Mouse (Mus musculus) liver, adult 2 months (tissue): ENCODE measurements around the gene A030005K14Rik. TPM values are rescaled to one million over a fixed set of nuclear protein-coding genes. Genes with fewer than 3 reads are reported as not detected.

ENCODE experiments used
- DNase-seq: peaks from one replicate; pipeline ENCODE4 v3.0.0-alpha.2; 2011; ENCODE audit warnings: low read depth, low spot score; ENCODE audit errors: extremely low read depth
- H3K27ac ChIP-seq: fragments of 200-500 bp; replicated peaks from 2 replicates; pipeline ENCODE4 v1.5.1; 2012; ENCODE audit warnings: low read depth, mild to moderate bottlenecking, control low read depth, inconsistent platforms, low read length; ENCODE audit not compliant: insufficient read depth
- H3K27me3 ChIP-seq: fragments of 200-500 bp; 2 replicates; pipeline ENCODE4 v1.6.1; 2012; ENCODE audit warnings: mild to moderate bottlenecking, moderate library complexity, low read length, inconsistent platforms; ENCODE audit not compliant: control insufficient read depth, insufficient read depth
- H3K36me3 ChIP-seq: fragments of 200-500 bp; 2 replicates; pipeline ENCODE4 v1.6.1; 2012; ENCODE audit warnings: low read length, inconsistent platforms; ENCODE audit not compliant: control insufficient read depth, insufficient read depth
- H3K4me1 ChIP-seq: fragments of 200-500 bp; 2 replicates; pipeline ENCODE4 v1.6.1; 2011; ENCODE audit warnings: low read length; ENCODE audit not compliant: control insufficient read depth, insufficient read depth
- H3K4me3 ChIP-seq: fragments of 200-500 bp; 2 replicates; pipeline ENCODE4 v1.5.1; 2011; ENCODE audit warnings: low read depth, mild to moderate bottlenecking, control low read depth, low read length, moderate library complexity; ENCODE audit not compliant: insufficient read depth
- H3K79me2 ChIP-seq: fragments of 200-500 bp; 2 replicates; pipeline ENCODE4 v1.6.1; 2012; ENCODE audit warnings: inconsistent platforms, mild to moderate bottlenecking, low read length, moderate library complexity; ENCODE audit not compliant: control insufficient read depth, insufficient read depth
- H3K9ac ChIP-seq: fragments of 200-500 bp; 2 replicates; pipeline ENCODE4 v1.6.1; 2012; ENCODE audit warnings: low read depth, mild to moderate bottlenecking, control low read depth, inconsistent platforms, low read length
- CTCF ChIP-seq: fragments of 200-500 bp; IDR thresholded peaks from 2 replicates; pipeline ENCODE4 v1.5.1; 2011; ENCODE audit warnings: low read depth, low read length, control low read depth
- POLR2A ChIP-seq: fragments of 200-500 bp; IDR thresholded peaks from 2 replicates; pipeline ENCODE4 v1.6.1; 2011; ENCODE audit warnings: low read length, control low read depth; ENCODE audit not compliant: insufficient read depth; ENCODE audit errors: extremely low read depth
- WGBS: fragments of 180-500 bp; shearing (Covaris S2); methylation state at CpG from one replicate; pipeline ENCODE4 v1.1.7; 2018; 5-methylcytosine and 5-hydroxymethylcytosine counted together
- polyA plus RNA-seq: library from polyadenylated mRNA; depleted of rRNA; stranded (reverse); fragments of >200 nt; gene quantifications from 2 replicates; pipeline ENCODE4 v1.2.3, GENCODE M21; 2012; rRNA removed
- total RNA-seq: library from RNA; depleted of rRNA; stranded (reverse); fragments of >200 nt; gene quantifications from 2 replicates; pipeline ENCODE4 v1.2.3, GENCODE M21; 2014; rRNA removed

Gene A030005K14Rik
- total RNA-seq: not detected in 2 replicates
- not detected in 2 replicates for polyA plus RNA-seq

DNA sequence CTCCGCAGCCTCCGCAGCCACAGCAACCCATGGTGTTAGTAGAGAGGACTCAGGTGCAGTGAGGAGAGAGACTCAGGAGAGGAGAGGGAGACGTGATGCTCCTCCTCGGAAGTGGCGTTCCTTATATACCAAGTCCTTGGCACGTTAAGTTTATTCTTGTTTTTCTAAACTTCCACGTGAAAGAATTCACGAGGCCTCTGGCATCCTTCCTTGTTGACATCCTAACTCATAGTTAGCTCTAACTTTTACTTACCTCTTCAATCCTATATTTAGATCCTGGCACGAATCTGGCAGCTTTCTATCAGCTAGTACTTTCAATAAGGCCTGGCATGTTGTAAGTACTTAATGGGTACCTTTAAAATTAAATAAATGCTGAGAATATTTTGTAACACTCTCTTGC is at the start of gene A030005K14Rik:
Gene A030005K14Rik, minus strand, starts transcription at position 101 of the 400 bp plus-strand sequence.
- H3K27me3 ChIP-seq: no peaks in the 10 kb centered on the region
- H3K9ac ChIP-seq: no peak within 1 kb of the TSS
- no peaks in the 10 kb centered on the region for H3K4me1 ChIP-seq
- TF ChIP-seq POLR2A (no peak), CTCF (no peak)
- no peaks in the 10 kb centered on the region for H3K36me3 ChIP-seq
- no peaks in the 10 kb centered on the region for H3K79me2 ChIP-seq
- 82% methylated on average over 9 of the region's 9 CpGs for WGBS
- H3K27ac ChIP-seq: no peak within 1 kb of the TSS
- no peak within 1 kb of the TSS for H3K4me3 ChIP-seq
- no peak for DNase-seq

- Histone ChIP-seq H3K36me3 (no peaks in the 10 kb centered on the region), H3K27ac (no peak overlapping the region), H3K4me3 (no peak overlapping the region), H3K27me3 (no peaks in the 10 kb centered on the region), H3K79me2 (no peaks in the 10 kb centered on the region), H3K4me1 (no peaks in the 10 kb centered on the region), H3K9ac (no peak overlapping the region)
- TF ChIP-seq CTCF (no peak), POLR2A (no peak)
- DNase-seq: no peak
- WGBS: 72% methylated on average over 5 of the region's 5 CpGs
Measured at GRCm38 (mm10) chr1:83107410-83107978, 48.3 kb upstream of the A030005K14Rik start.

DNA sequence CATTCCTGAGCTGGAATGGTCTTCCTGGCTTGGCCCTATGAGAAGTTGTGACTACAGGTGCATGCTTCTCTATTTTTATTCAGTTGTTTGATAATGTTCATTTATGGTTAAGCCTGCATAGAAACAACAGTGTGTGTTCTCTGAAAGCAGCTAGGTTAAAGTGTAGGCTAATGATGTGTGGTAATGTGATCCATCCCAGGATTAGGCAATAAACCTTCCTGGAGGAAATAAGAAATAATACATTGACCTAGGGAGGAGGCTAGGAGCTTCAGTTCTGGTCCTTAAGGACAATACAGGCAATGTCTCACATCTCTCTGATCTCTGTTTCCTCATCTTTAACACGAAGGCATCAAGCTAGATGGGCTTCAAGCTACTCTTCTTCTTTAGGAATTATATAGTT is 46.3 kb upstream of the A030005K14Rik start:
- Histone ChIP-seq H3K27ac (no peak overlapping the region), H3K27me3 (no peaks in the 10 kb centered on the region), H3K4me1 (no peaks in the 10 kb centered on the region), H3K36me3 (no peaks in the 10 kb centered on the region), H3K9ac (no peak overlapping the region), H3K4me3 (no peak overlapping the region), H3K79me2 (no peaks in the 10 kb centered on the region)
- no peak for DNase-seq
- WGBS: 49% methylated on average over 1 of the region's 1 CpGs
- TF ChIP-seq POLR2A: no peak
- no peak for TF ChIP-seq CTCF

- WGBS: 62% methylated on average over 3 of the region's 3 CpGs
- no peak overlapping the region for H3K9ac ChIP-seq
- no peak for TF ChIP-seq POLR2A
- no peak for TF ChIP-seq CTCF
- H3K36me3 ChIP-seq: no peaks in the 10 kb centered on the region
- no peaks in the 10 kb centered on the region for H3K79me2 ChIP-seq
- DNase-seq: no peak
- H3K27ac ChIP-seq: no peak overlapping the region
- no peaks in the 10 kb centered on the region for H3K27me3 ChIP-seq
- peaks cover 2% of the 10 kb centered on the region; the same call in 1 of the 2 replicates for H3K4me1 ChIP-seq
- H3K4me3 ChIP-seq: no peak overlapping the region
Measured at GRCm38 (mm10) chr1:83101891-83102290, 42.7 kb upstream of the A030005K14Rik start.

DNA sequence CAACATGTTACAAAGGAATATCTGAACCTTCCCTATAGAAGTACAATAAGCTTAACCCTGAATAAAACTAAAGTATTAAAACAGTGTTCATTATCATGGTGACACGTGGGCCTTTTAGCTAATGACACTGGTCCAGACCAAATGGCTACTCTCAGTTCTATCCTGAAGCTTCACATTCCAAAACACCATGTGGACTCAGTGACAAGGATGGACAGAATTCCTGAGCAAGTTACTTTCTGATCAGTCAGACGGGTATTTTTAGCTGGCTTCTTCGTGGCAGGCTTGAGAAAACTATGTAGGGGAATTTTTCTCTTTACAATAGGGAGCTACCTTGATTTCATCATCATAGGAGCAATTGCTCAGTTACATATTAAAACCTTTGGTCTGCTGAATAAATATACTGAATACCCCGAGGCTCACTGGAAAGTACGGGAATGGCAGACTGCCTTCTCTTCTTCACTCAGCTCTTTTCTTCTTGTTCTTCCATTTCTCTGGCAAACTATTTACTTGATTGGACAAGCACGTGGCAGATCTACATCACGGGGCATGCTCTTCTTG is 40.5 kb upstream of the A030005K14Rik start:
- no peak overlapping the region for H3K9ac ChIP-seq
- H3K36me3 ChIP-seq: no peaks in the 10 kb centered on the region
- no peak overlapping the region for H3K27ac ChIP-seq
- TF ChIP-seq CTCF: no peak
- no peak for TF ChIP-seq POLR2A
- no peaks in the 10 kb centered on the region for H3K79me2 ChIP-seq
- DNase-seq: peak; percentile 11
- WGBS: 46% methylated on average over 7 of the region's 7 CpGs
- no peaks in the 10 kb centered on the region for H3K27me3 ChIP-seq
- no peak overlapping the region for H3K4me3 ChIP-seq
- H3K4me1 ChIP-seq: peaks cover 2% of the 10 kb centered on the region; the same call in 1 of the 2 replicates

- no peak for DNase-seq
- Histone ChIP-seq H3K27me3 (no peaks in the 10 kb centered on the region), H3K4me3 (no peak overlapping the region), H3K27ac (no peak overlapping the region), H3K9ac (no peak overlapping the region), H3K4me1 (peaks cover 2% of the 10 kb centered on the region; the same call in 1 of the 2 replicates), H3K79me2 (no peaks in the 10 kb centered on the region), H3K36me3 (no peaks in the 10 kb centered on the region)
- WGBS: 99% methylated on average over 2 of the region's 2 CpGs
- TF ChIP-seq CTCF: no peak
- no peak for TF ChIP-seq POLR2A
Measured at GRCm38 (mm10) chr1:83099160-83099559, 40.0 kb upstream of the A030005K14Rik start.
